Mouse (Mus musculus): ENCODE measurements around the gene Sh3rf1. TPM values are rescaled to one million over a fixed set of nuclear protein-coding genes. Genes with fewer than 3 reads are reported as not detected.

Gene Sh3rf1
- polyA plus RNA-seq, 1 experiment = 13.8 TPM

DNA sequence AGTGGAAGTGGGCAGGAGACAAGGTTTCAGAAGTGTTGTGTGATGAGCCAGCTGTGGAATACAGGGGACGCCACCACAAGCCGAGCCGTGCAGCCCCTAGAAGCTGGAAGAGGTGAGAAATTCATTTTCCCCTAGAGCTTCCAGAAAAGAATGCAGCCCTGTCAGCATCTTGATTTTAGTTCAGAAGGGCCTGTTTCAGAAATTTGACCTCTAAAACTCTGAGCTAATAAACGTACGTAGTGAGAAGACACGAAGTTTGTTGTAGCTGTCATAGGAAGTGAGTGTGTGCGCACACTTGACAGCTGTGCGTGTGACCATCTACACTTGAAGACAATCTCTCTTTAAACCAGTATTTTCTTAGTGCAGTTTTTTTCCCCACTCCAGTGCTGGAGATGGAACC lies 44.0 kb downstream of the Sh3rf1 start:
- Histone ChIP-seq H3K4me3 (ENCODE audit: insufficient read depth, low read length) (no peak overlapping the region), H3K27ac (ENCODE audit: insufficient read depth, low read length) (no peak overlapping the region), H3K4me1 (ENCODE audit: control insufficient read depth, insufficient read depth, low read length) (0 out of 2 replicates have a peak, but pooled peaks cover 1% of the 10 kb centered on the region)
- no peak for TF ChIP-seq CTCF (IDR thresholded peaks at IDR 0.05; ENCODE audit: extremely low read depth, insufficient read depth, low read length)
- TF ChIP-seq POLR2A (IDR thresholded peaks at IDR 0.05; ENCODE audit: extremely low read depth, insufficient read depth, low read length) = no peak

DNA sequence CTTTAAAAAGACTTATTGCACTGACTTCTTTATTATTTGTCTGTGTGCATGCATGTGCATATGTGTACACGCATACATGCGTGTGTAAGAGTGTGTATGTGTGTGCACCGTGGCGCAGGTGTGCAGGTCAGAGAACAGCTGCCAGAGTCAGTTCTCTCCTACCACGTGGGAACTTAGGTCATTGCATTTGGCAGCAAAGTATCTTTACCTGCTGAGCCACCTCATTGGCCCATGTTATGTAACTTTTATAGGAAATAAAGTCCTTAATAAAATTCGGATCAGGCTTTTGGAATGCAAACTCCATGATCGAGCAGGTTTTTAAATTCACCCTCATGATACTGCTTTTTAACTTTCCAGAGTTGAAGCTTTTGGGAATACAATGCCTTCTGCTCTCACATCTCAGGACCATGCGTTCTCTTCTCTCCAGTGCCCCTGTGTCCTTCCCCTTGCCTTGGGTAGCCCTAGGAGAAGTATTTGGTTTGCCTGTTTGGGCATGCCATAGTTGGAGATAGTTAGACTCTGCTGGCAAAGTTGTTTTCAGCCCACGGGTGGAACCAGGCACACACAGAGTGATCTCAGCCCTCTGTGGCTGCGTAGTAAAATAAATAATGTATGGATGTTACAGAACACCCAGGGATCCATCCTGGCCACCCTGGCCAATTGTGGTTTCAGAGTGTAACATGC lies 44.7 kb downstream of the Sh3rf1 start:
- H3K27ac ChIP-seq (ENCODE audit: insufficient read depth, low read length) = no peak overlapping the region
- TF ChIP-seq POLR2A (IDR thresholded peaks at IDR 0.05; ENCODE audit: extremely low read depth, insufficient read depth, low read length) (no peak), CTCF (IDR thresholded peaks at IDR 0.05; ENCODE audit: extremely low read depth, insufficient read depth, low read length) (no peak)
- H3K4me3 ChIP-seq (ENCODE audit: insufficient read depth, low read length) = no peak overlapping the region
- 0 out of 2 replicates have a peak, but pooled peaks cover 1% of the 10 kb centered on the region for H3K4me1 ChIP-seq (ENCODE audit: control insufficient read depth, insufficient read depth, low read length)

DNA sequence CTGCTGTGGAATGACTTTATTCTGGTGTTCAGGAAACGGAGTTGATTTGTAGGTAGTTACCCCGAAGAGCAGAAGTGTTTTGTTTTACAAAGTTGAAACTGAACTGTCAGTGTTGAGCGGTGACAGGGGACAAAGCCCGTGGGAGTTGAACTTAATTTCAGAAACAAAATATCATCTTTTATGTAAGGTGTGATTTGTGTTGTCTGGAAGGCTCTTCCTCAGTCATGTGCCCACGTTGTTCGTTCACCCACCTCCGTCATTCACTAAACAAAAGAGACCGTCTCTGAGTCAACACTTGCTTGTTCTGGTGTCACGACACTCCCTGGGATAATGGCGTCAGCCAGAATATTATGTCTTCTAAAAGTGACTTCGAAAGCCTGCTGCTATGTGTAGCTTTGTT lies 46.3 kb downstream of the Sh3rf1 start:
- Histone ChIP-seq H3K4me3 (ENCODE audit: insufficient read depth, low read length) (no peak overlapping the region), H3K27ac (ENCODE audit: insufficient read depth, low read length) (no peak overlapping the region), H3K4me1 (ENCODE audit: control insufficient read depth, insufficient read depth, low read length) (0 out of 2 replicates have a peak, but pooled peaks cover 1% of the 10 kb centered on the region)
- TF ChIP-seq CTCF (IDR thresholded peaks at IDR 0.05; ENCODE audit: extremely low read depth, insufficient read depth, low read length) (no peak), POLR2A (IDR thresholded peaks at IDR 0.05; ENCODE audit: extremely low read depth, insufficient read depth, low read length) (no peak)

DNA sequence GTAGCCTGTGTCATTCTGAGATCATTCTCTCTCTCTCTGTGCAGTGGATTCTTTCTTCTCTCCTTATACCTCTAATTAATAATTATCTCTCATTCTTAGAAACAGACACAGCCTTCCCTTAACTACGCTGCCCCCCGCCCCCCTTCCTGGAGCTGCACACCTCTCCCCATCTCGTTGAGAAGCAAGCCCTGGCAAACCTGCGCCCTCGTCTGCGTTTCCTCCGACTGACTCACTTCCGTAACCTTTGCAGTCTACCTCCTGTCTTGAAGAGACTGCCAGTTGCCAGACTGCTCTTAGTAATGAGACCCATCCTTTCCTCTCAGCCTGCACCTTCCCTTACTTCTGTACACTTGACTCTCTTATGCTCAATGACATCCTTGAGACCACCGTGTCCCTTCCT lies 46.9 kb downstream of the Sh3rf1 start:
- Histone ChIP-seq H3K27ac (ENCODE audit: insufficient read depth, low read length) (no peak overlapping the region), H3K4me3 (ENCODE audit: insufficient read depth, low read length) (no peak overlapping the region), H3K4me1 (ENCODE audit: control insufficient read depth, insufficient read depth, low read length) (0 out of 2 replicates have a peak, but pooled peaks cover under 1% of the 10 kb centered on the region)
- no peak for TF ChIP-seq CTCF (IDR thresholded peaks at IDR 0.05; ENCODE audit: extremely low read depth, insufficient read depth, low read length)

DNA sequence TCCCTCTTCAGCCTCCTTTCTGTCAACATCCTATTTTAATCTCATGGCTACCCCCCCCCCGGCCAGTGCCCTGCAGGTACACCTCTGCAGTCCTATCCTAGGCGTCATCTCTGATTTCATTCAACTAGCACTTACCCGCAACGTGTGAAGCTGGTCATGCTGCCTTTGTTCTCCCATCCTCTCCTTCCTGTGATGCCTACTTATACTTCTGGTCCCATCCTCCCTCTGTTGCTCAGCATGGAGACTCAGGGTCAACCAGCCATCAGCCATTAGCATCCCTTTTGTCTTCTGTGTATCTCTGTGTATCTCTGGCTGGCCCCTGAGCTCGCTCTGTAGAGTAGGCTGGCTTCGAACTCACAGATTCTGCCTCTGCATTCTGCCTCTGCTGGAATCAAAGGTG lies 47.3 kb downstream of the Sh3rf1 start:
- no peak overlapping the region for H3K4me3 ChIP-seq (ENCODE audit: insufficient read depth, low read length)
- no peaks in the 10 kb centered on the region for H3K4me1 ChIP-seq (ENCODE audit: control insufficient read depth, insufficient read depth, low read length)
- H3K27ac ChIP-seq (ENCODE audit: insufficient read depth, low read length) = no peak overlapping the region
- no peak for TF ChIP-seq CTCF (IDR thresholded peaks at IDR 0.05; ENCODE audit: extremely low read depth, insufficient read depth, low read length)
- TF ChIP-seq POLR2A (IDR thresholded peaks at IDR 0.05; ENCODE audit: extremely low read depth, insufficient read depth, low read length) = no peak

DNA sequence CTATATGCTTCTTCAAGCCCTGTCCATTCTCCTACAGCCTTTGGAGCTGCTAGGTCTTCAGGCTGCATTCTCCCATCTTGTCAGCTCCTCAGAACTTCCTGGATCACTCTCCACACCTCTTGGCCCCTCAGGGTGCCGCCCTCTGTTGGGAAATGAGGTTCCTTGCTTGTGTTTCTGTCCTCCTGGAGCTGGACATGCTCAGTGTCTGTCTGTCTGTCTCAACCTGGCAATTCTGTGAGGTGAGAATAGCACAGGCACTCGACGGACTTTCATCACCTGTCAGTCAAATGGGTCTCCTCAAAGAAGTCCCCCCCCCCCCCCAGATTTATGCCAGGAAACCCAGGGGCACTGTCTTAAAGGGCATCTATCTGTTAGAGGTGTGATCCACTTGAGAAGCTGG lies 49.2 kb downstream of the Sh3rf1 start:
- TF ChIP-seq CTCF (IDR thresholded peaks at IDR 0.05; ENCODE audit: extremely low read depth, insufficient read depth, low read length) (no peak), POLR2A (IDR thresholded peaks at IDR 0.05; ENCODE audit: extremely low read depth, insufficient read depth, low read length) (no peak)
- no peak overlapping the region for H3K27ac ChIP-seq (ENCODE audit: insufficient read depth, low read length)
- no peaks in the 10 kb centered on the region for H3K4me1 ChIP-seq (ENCODE audit: control insufficient read depth, insufficient read depth, low read length)
- no peak overlapping the region for H3K4me3 ChIP-seq (ENCODE audit: insufficient read depth, low read length)

DNA sequence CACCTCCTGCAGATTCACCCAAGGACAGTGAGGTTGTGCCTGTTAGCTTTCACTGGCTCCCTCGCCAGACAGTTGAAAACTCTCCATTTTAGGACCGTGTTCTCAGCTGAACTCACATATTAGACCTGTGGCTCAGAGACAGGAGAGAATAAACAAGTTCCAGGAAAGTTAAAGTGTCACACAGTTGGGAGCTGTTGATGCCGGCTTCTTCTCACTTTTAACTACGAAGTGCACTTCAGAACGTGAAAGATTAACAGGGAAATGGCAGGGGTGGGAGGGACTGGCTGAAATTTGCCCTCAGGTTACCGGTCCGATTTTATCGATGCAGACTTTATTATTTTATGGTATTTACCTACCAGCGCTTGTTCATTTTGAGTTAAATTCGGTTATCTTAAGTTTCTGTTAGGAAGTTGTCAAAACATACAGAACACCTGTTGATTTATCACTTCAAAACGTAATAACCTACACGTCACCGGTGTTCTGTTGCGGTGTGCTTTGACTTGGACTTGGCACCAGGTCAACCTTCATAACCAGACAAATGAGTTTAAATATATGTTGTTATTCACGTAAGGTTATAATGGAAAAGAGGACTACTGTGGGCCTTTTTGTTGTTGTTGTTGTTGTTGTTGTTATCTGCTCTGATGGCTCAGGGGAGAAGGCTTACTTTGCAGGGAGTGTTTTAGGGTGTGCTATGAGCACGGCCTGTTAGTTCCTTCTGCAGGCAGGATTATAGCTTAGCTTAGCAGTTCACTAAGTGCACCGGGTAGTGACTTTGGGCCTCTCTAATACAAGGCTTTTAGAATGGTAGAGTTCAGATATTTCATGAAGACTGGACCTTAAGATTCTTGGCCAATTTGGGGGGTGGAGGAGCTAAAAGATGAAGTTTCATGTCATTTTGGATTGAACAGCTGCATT lies 49.9 kb downstream of the Sh3rf1 start:
- Histone ChIP-seq H3K4me3 (ENCODE audit: insufficient read depth, low read length) (no peak overlapping the region), H3K27ac (ENCODE audit: insufficient read depth, low read length) (no peak overlapping the region), H3K4me1 (ENCODE audit: control insufficient read depth, insufficient read depth, low read length) (no peaks in the 10 kb centered on the region)
- TF ChIP-seq CTCF (IDR thresholded peaks at IDR 0.05; ENCODE audit: extremely low read depth, insufficient read depth, low read length) (no peak), POLR2A (IDR thresholded peaks at IDR 0.05; ENCODE audit: extremely low read depth, insufficient read depth, low read length) (no peak)

DNA sequence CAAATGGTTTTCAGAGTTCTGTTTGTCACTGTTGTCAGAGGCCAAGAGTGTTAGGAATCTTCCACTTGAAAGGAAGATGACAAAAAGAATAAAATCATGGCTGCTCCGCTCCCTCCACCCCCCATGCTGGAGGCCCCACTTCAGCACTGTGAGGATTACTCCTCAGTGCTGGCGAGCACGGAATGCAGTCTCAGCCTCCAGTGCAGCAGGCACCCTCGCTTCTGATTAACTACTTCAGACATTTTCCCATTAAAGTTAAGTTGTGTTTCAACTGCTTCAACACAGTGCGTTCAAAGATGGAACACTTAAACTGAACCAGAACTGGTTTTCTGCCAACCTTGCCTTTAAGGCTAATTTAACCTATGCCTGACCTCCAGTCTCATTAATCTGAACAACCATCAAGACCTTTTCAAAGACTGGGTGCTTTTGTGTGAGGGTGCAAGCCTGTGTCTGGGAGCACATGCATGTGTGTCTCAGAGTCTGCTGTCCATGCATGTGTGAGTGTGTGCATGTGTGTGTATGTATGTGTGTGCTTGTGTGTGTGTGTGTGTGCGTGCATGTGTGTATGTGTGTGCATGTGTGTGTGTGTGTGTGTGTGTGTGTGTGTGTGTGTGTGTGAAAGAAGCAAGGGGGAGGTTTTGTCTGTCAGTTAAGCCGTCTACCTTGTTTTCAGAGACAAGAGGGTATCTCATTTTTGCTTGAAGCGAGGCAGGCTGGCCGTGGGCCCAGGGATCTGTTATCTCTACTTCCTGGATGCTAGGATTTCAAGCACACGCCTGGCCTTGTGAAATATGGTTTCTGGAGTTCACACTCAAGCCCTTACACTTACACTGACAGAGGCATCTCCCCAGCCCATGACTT lies 51.2 kb downstream of the Sh3rf1 start:
- no peak overlapping the region for H3K27ac ChIP-seq (ENCODE audit: insufficient read depth, low read length)
- H3K4me3 ChIP-seq (ENCODE audit: insufficient read depth, low read length) = no peak overlapping the region
- TF ChIP-seq POLR2A (IDR thresholded peaks at IDR 0.05; ENCODE audit: extremely low read depth, insufficient read depth, low read length) (no peak), CTCF (IDR thresholded peaks at IDR 0.05; ENCODE audit: extremely low read depth, insufficient read depth, low read length) (no peak)
- no peaks in the 10 kb centered on the region for H3K4me1 ChIP-seq (ENCODE audit: control insufficient read depth, insufficient read depth, low read length)

All from cortical plate, adult 2 months (tissue).